Mouse (Mus musculus): ENCODE results near the gene Slc28a3.

The Slc28a3 gene

GRCm38 (mm10) chr13:58523011-58523760 is 87.5 kb downstream of the Slc28a3 start:
- no peak for DNase-seq (ENCODE audit: low read depth, low spot score)

- DNase-seq (ENCODE audit: low read depth, low spot score), result no peak
These were observed 89.2 kb downstream of the Slc28a3 start for GRCm38 (mm10) chr13:58521331-58522030.

GRCm38 (mm10) chr13:58520580-58521330 is 89.9 kb downstream of the Slc28a3 start:
- DNase-seq (ENCODE audit: low read depth, low spot score), result no peak

GRCm38 (mm10) chr13:58520028-58520427 is 90.6 kb downstream of the Slc28a3 start:
- DNase-seq (ENCODE audit: low read depth, low spot score), result no peak

- DNase-seq (ENCODE audit: low read depth, low spot score), result no peak
These were observed 94.4 kb downstream of the Slc28a3 start for GRCm38 (mm10) chr13:58516277-58516676.

GRCm38 (mm10) chr13:58515635-58516034 is 95.0 kb downstream of the Slc28a3 start:
- DNase-seq (ENCODE audit: low read depth, low spot score), result no peak

- DNase-seq (ENCODE audit: low read depth, low spot score), result peak; percentile 17
These were observed 96.4 kb downstream of the Slc28a3 start for GRCm38 (mm10) chr13:58514147-58514727.

GRCm38 (mm10) chr13:58511926-58512325 is 98.8 kb downstream of the Slc28a3 start:
- DNase-seq (ENCODE audit: low read depth, low spot score), result no peak

GRCm38 (mm10) chr13:58511248-58511647 is 99.4 kb downstream of the Slc28a3 start:
- DNase-seq (ENCODE audit: low read depth, low spot score), result no peak

- DNase-seq (ENCODE audit: low read depth, low spot score), result no peak
These were observed 101.4 kb downstream of the Slc28a3 start for GRCm38 (mm10) chr13:58509241-58509640.

GRCm38 (mm10) chr13:58503610-58504009 is 107.1 kb downstream of the Slc28a3 start:
- no peak for DNase-seq (ENCODE audit: low read depth, low spot score)

- no peak for DNase-seq (ENCODE audit: low read depth, low spot score)
These were observed 112.9 kb downstream of the Slc28a3 start for GRCm38 (mm10) chr13:58497809-58498208.
